Mouse (Mus musculus): ENCODE measurements around the gene Syf2.

Gene Syf2

DNA sequence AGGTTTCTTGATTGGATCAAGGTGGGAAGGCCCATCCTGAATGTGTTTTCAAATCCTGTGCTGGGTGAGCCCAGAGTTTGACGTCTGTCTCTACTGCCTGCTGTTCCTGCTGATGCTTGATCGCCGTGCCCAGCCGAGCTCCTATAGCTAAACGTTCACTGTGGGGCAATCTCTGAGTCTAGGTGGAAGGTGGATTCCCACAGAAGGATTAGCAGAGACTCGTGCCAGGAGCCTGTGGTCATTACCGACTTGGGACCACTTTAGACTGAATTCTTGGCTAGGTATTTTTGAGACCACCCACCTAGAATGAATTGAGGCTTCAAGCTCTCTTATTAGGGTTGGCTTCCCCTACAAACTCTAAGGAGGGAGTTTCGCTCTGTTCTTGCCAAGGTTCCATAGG, 48.2 kb downstream of the Syf2 start:
- no peak for DNase-seq

GRCm38 (mm10) chr4:134981959-134982431, 51.3 kb downstream of the Syf2 start:
- no peak for DNase-seq

GRCm38 (mm10) chr4:134983136-134983535, 52.4 kb downstream of the Syf2 start:
- DNase-seq: no peak

DNA sequence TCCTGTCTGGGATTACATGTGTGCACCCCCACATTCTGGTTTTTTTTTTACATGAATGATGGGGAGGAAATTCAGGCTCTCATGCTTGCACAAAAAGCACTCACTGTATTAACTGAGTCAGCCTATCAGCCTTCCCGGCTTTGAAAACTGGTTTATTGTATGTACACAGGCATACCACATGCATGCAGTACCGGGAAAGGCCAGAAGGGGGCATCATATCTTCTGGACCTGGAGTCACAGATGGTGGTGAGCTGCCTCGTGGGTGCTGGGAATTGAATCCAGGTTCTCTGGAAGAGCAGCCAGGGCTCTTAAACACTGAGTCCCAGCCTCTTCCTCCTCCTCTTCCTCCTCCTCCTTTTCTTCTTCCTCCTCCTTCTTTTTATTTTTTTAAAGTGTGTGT, 53.9 kb downstream of the Syf2 start:
- DNase-seq: no peak

- DNase-seq: no peak
Measured at GRCm38 (mm10) chr4:134985626-134986335, 55.1 kb downstream of the Syf2 start.

- DNase-seq: no peak
Measured at GRCm38 (mm10) chr4:134986336-134986635, 55.6 kb downstream of the Syf2 start.

DNA sequence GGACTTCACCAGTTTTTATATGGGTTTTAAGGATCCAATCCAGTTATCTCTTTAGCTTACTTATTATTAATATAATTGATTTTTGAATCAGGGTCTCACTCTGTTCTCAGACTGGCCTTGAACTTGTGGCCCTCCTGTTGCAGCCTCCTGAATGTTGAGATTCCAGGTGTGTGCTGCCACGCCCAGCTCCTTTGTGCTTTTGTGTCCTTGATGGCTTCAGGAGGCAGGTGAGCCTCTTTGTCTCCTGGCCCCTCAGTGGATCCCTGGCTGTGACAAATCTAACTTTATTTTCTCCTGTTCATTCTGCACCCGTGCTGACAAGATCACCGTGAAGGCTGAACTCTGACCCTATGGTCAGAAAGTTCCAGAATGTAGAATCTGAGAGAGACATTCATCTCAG, 56.3 kb downstream of the Syf2 start:
- DNase-seq: no peak

Data from right cerebral cortex, postnatal 14 days (tissue).